Mouse (Mus musculus) erythroblast, embryonic 14.5 days (primary cell): ENCODE measurements around the gene Btg1-ps1.

ENCODE experiments used
- GATA1 ChIP-seq: IDR thresholded peaks from 2 replicates; pipeline ENCODE4 v1.6.1; 2012; ENCODE audit warnings: low read length, inconsistent platforms, mixed read lengths
- TAL1 ChIP-seq: IDR thresholded peaks from 3 replicates; pipeline ENCODE4 v1.6.1; 2012; ENCODE audit warnings: low read length, inconsistent platforms, mixed read lengths

GRCm38 (mm10) chrX:38066175-38066574 lies 47.6 kb upstream of the Btg1-ps1 start, which contains the start of gene Rhox10:
- TF ChIP-seq GATA1, result no peak
- no peak for TF ChIP-seq TAL1
